Mouse (Mus musculus) lung, postnatal 0 days (tissue): ENCODE results near the gene Prdm16. TPM values are rescaled to one million over a fixed set of nuclear protein-coding genes. Genes with fewer than 3 reads are reported as not detected.

Experiments
- ATAC-seq: fragments of 200-750 bp; cut with Nextera tagmentation; 2 replicates; pipeline ENCODE4 v1.8.0; 2017; ENCODE audit warnings: moderate library complexity
- DNase-seq: peaks from one replicate; pipeline ENCODE4 v3.0.0-alpha.2; 2016; ENCODE audit warnings: low spot score
- H3K27ac ChIP-seq: fragments of 300-500 bp; sonication (generic); 2 replicates; pipeline ENCODE4 v1.5.1; 2014; ENCODE audit warnings: antibody characterized with exemption, mild to moderate bottlenecking, low read length, mixed read lengths
- H3K27me3 ChIP-seq: fragments of 300-500 bp; sonication (generic); replicated peaks from 2 replicates; pipeline ENCODE4 v1.6.1; 2014; ENCODE audit warnings: low read length, mixed read lengths; ENCODE audit not compliant: insufficient read depth
- H3K36me3 ChIP-seq: fragments of 300-500 bp; sonication (generic); 2 replicates; pipeline ENCODE4 v1.6.1; 2014; ENCODE audit warnings: low read length, mixed read lengths; ENCODE audit not compliant: insufficient read depth
- H3K4me1 ChIP-seq: fragments of 300-500 bp; sonication (generic); 2 replicates; pipeline ENCODE4 v1.6.1; 2014; ENCODE audit warnings: antibody characterized with exemption, low read depth, low read length, mixed read lengths; ENCODE audit not compliant: insufficient read depth
- H3K4me2 ChIP-seq: fragments of 300-500 bp; sonication (generic); replicated peaks from 2 replicates; pipeline ENCODE4 v1.6.1; 2014; ENCODE audit warnings: low read depth, mild to moderate bottlenecking, low read length, moderate library complexity, mixed read lengths
- H3K4me3 ChIP-seq: fragments of 300-500 bp; sonication (generic); 2 replicates; pipeline ENCODE4 v1.5.1; 2014; ENCODE audit warnings: low read depth, low read length
- H3K9ac ChIP-seq: fragments of 300-500 bp; sonication (generic); replicated peaks from 2 replicates; pipeline ENCODE4 v1.6.1; 2014; ENCODE audit warnings: low read depth, mild to moderate bottlenecking
- H3K9me3 ChIP-seq: fragments of 300-500 bp; sonication (generic); 2 replicates; pipeline ENCODE4 v1.6.1; 2016; ENCODE audit warnings: low read length, mixed read lengths
- CTCF ChIP-seq: IDR thresholded peaks from 2 replicates; pipeline ENCODE4 v1.5.1; 2016; ENCODE audit warnings: antibody characterized with exemption, mild to moderate bottlenecking
- EP300 ChIP-seq: IDR thresholded peaks from 2 replicates; pipeline ENCODE4 v1.6.1; 2016; ENCODE audit warnings: antibody characterized with exemption, mild to moderate bottlenecking, control low read depth
- WGBS: fragments of 180-500 bp; shearing (Covaris S2); extraction: QIAGEN DNeasy Blood & Tissue Kit; methylation state at CpG from one replicate; pipeline ENCODE4 v1.1.7; 2014; 5-methylcytosine and 5-hydroxymethylcytosine counted together
- polyA plus RNA-seq: library from polyadenylated mRNA; unstranded; fragments of >200 nt; fragmentation: Nextera tagmentation; extraction: Ambion mirVana; gene quantifications from 2 replicates; pipeline ENCODE4 v1.2.1, GENCODE M21; 2015

Gene Prdm16
- polyA plus RNA-seq, 1 experiment from 2014 or later: 15.2 TPM

- no peak for TF ChIP-seq EP300
- TF ChIP-seq CTCF: no peak
- Histone ChIP-seq H3K4me2 (no peak overlapping the region), H3K4me3 (no peak overlapping the region), H3K4me1 (no peaks in the 10 kb centered on the region), H3K27ac (no peak overlapping the region), H3K9me3 (no peaks in the 10 kb centered on the region), H3K36me3 (no peaks in the 10 kb centered on the region), H3K27me3 (no peaks in the 10 kb centered on the region), H3K9ac (no peak overlapping the region)
- DNase-seq: no peak
- WGBS: 77% methylated on average over 10 of the region's 10 CpGs
- no peak for ATAC-seq
Measured at GRCm38 (mm10) chr4:154611167-154611566, 25.5 kb downstream of the Prdm16 start.

GRCm38 (mm10) chr4:154607724-154608123 lies 28.9 kb downstream of the Prdm16 start:
- Histone ChIP-seq H3K27ac (no peak overlapping the region), H3K36me3 (no peaks in the 10 kb centered on the region), H3K27me3 (no peaks in the 10 kb centered on the region), H3K4me1 (no peaks in the 10 kb centered on the region), H3K9me3 (no peaks in the 10 kb centered on the region), H3K4me3 (no peak overlapping the region), H3K4me2 (no peak overlapping the region), H3K9ac (no peak overlapping the region)
- peak; percentile 13; the same call in 1 of the 2 replicates for TF ChIP-seq CTCF
- TF ChIP-seq EP300: no peak
- ATAC-seq (no peak), DNase-seq (no peak)
- 86% methylated on average over 5 of the region's 5 CpGs for WGBS

GRCm38 (mm10) chr4:154604442-154604830 lies 32.2 kb downstream of the Prdm16 start:
- H3K9me3 ChIP-seq: no peaks in the 10 kb centered on the region
- no peaks in the 10 kb centered on the region for H3K27me3 ChIP-seq
- no peaks in the 10 kb centered on the region for H3K4me1 ChIP-seq
- WGBS: 74% methylated on average over 7 of the region's 7 CpGs
- TF ChIP-seq EP300 (no peak), CTCF (no peak)
- H3K27ac ChIP-seq: no peak overlapping the region
- H3K4me3 ChIP-seq: no peak overlapping the region
- no peak for DNase-seq
- no peak overlapping the region for H3K9ac ChIP-seq
- H3K4me2 ChIP-seq: no peak overlapping the region
- ATAC-seq: no peak
- no peaks in the 10 kb centered on the region for H3K36me3 ChIP-seq

GRCm38 (mm10) chr4:154603663-154604441 lies 32.8 kb downstream of the Prdm16 start:
- Histone ChIP-seq H3K9me3 (no peaks in the 10 kb centered on the region), H3K27me3 (no peaks in the 10 kb centered on the region), H3K4me1 (no peaks in the 10 kb centered on the region), H3K9ac (no peak overlapping the region), H3K4me2 (no peak overlapping the region), H3K4me3 (no peak overlapping the region), H3K27ac (no peak overlapping the region), H3K36me3 (no peaks in the 10 kb centered on the region)
- 56% methylated on average over 25 of the region's 25 CpGs for WGBS
- TF ChIP-seq EP300 (no peak), CTCF (no peak)
- DNase-seq (no peak), ATAC-seq (no peak)

GRCm38 (mm10) chr4:154602409-154602808 lies 34.3 kb downstream of the Prdm16 start:
- no peak overlapping the region for H3K4me2 ChIP-seq
- no peak overlapping the region for H3K27ac ChIP-seq
- H3K36me3 ChIP-seq: no peaks in the 10 kb centered on the region
- no peaks in the 10 kb centered on the region for H3K4me1 ChIP-seq
- TF ChIP-seq CTCF (no peak), EP300 (no peak)
- ATAC-seq: no peak
- WGBS: 53% methylated on average over 10 of the region's 10 CpGs
- H3K4me3 ChIP-seq: no peak overlapping the region
- no peak overlapping the region for H3K9ac ChIP-seq
- no peak for DNase-seq
- H3K9me3 ChIP-seq: no peaks in the 10 kb centered on the region
- no peaks in the 10 kb centered on the region for H3K27me3 ChIP-seq

- no peak for ATAC-seq
- no peak for TF ChIP-seq CTCF
- TF ChIP-seq EP300: no peak
- Histone ChIP-seq H3K9me3 (no peaks in the 10 kb centered on the region), H3K27ac (no peak overlapping the region), H3K36me3 (no peaks in the 10 kb centered on the region), H3K27me3 (no peaks in the 10 kb centered on the region), H3K4me2 (no peak overlapping the region), H3K9ac (no peak overlapping the region), H3K4me1 (no peaks in the 10 kb centered on the region), H3K4me3 (no peak overlapping the region)
- WGBS: 65% methylated on average over 3 of the region's 3 CpGs
- no peak for DNase-seq
Measured at GRCm38 (mm10) chr4:154601006-154601405, 35.7 kb downstream of the Prdm16 start.
